Mouse (Mus musculus) forebrain, embryonic 14.5 days (tissue): ENCODE measurements at regions not wholly inside any gene's neighbourhood (a gene's known extent, or its start where the extent isn't known, plus 50 kb on each side); places are given as distances from the start of the nearest gene placed in this dataset.
A peak's percentile ranks its signal among the peaks of the same experiment; 100 is the strongest.

ENCODE experiments used
- ATAC-seq: fragments of 200-750 bp; cut with Nextera tagmentation; 2 replicates; pipeline ENCODE4 v1.8.0; 2017; ENCODE audit warnings: mild to moderate bottlenecking, moderate library complexity
- DNase-seq: peaks from one replicate; pipeline ENCODE4 v3.0.0-alpha.2; 2015; ENCODE audit warnings: low spot score
- H3K27ac ChIP-seq: fragments of 300-500 bp; sonication (generic); 2 replicates; pipeline ENCODE4 v1.5.1; 2014; ENCODE audit warnings: low read depth, mild to moderate bottlenecking, control low read depth, low read length, moderate library complexity
- H3K27me3 ChIP-seq: fragments of 300-500 bp; sonication (generic); replicated peaks from 2 replicates; pipeline ENCODE4 v1.6.1; 2014; ENCODE audit warnings: low read length, control low read depth, mixed read lengths; ENCODE audit not compliant: control insufficient read depth, insufficient read depth
- H3K36me3 ChIP-seq: fragments of 300-500 bp; sonication (generic); 2 replicates; pipeline ENCODE4 v1.6.1; 2014; ENCODE audit warnings: low read length, control low read depth; ENCODE audit not compliant: control insufficient read depth, insufficient read depth
- H3K4me1 ChIP-seq: fragments of 300-500 bp; sonication (generic); 2 replicates; pipeline ENCODE4 v1.6.1; 2014; ENCODE audit warnings: antibody characterized with exemption, low read length, control low read depth; ENCODE audit not compliant: control insufficient read depth, insufficient read depth
- H3K4me2 ChIP-seq: fragments of 300-500 bp; sonication (generic); 2 replicates; pipeline ENCODE4 v1.6.1; 2014; ENCODE audit warnings: mild to moderate bottlenecking, control low read depth, low read length
- H3K4me3 ChIP-seq: fragments of 300-500 bp; sonication (generic); 2 replicates; pipeline ENCODE4 v1.5.1; 2014; ENCODE audit warnings: low read depth, low read length, control low read depth
- H3K9ac ChIP-seq: fragments of 300-500 bp; sonication (generic); 2 replicates; pipeline ENCODE4 v1.6.1; 2014; ENCODE audit warnings: mild to moderate bottlenecking, low read length, control low read depth, moderate library complexity
- H3K9me3 ChIP-seq: fragments of 300-500 bp; sonication (generic); replicated peaks from 2 replicates; pipeline ENCODE4 v1.6.1; 2016; ENCODE audit warnings: low read length, control low read depth, mixed read lengths; ENCODE audit not compliant: control insufficient read depth
- WGBS: fragments of 180-500 bp; shearing (Covaris S2); extraction: QIAGEN DNeasy Blood & Tissue Kit; methylation state at CpG from one replicate; pipeline ENCODE4 v1.1.7; 2014; 5-methylcytosine and 5-hydroxymethylcytosine counted together

- Histone ChIP-seq H3K27me3 (no peaks in the 10 kb centered on the region), H3K27ac (no peak overlapping the region), H3K9me3 (no peaks in the 10 kb centered on the region), H3K4me2 (no peak overlapping the region), H3K36me3 (no peaks in the 10 kb centered on the region), H3K9ac (no peak overlapping the region), H3K4me1 (no peaks in the 10 kb centered on the region), H3K4me3 (no peak overlapping the region)
- 94% methylated on average over 13 of the region's 13 CpGs for WGBS
- ATAC-seq, result no peak
- DNase-seq, result no peak
Measured at GRCm38 (mm10) chr1:125174725-125175124, 260.8 kb downstream of the Actr3 start.

GRCm38 (mm10) chr1:125172474-125172873 lies 263.1 kb downstream of the Actr3 start:
- Histone ChIP-seq H3K4me1 (no peaks in the 10 kb centered on the region), H3K4me3 (no peak overlapping the region), H3K9ac (no peak overlapping the region), H3K9me3 (no peaks in the 10 kb centered on the region), H3K4me2 (no peak overlapping the region), H3K27ac (no peak overlapping the region), H3K36me3 (no peaks in the 10 kb centered on the region), H3K27me3 (no peaks in the 10 kb centered on the region)
- WGBS, result 8% methylated on average over 1 of the region's 1 CpGs
- peak; percentile 8 for DNase-seq
- no peak for ATAC-seq

GRCm38 (mm10) chr1:125165226-125165625 lies 270.3 kb downstream of the Actr3 start:
- 95% methylated on average over 1 of the region's 1 CpGs for WGBS

GRCm38 (mm10) chr1:125158481-125158880 lies 277.0 kb downstream of the Actr3 start:
- H3K4me1 ChIP-seq, result no peaks in the 10 kb centered on the region
- H3K27ac ChIP-seq, result no peak overlapping the region
- ATAC-seq (no peak), DNase-seq (no peak)
- H3K9ac ChIP-seq, result no peak overlapping the region
- H3K36me3 ChIP-seq, result no peaks in the 10 kb centered on the region
- no peaks in the 10 kb centered on the region for H3K9me3 ChIP-seq
- WGBS, result 80% methylated on average over 4 of the region's 4 CpGs
- H3K4me2 ChIP-seq, result no peak overlapping the region
- no peak overlapping the region for H3K4me3 ChIP-seq
- H3K27me3 ChIP-seq, result no peaks in the 10 kb centered on the region

More at GRCm38 (mm10) chr1:125165226-125165625, 270.3 kb downstream of the Actr3 start:
- H3K9ac ChIP-seq, result no peak overlapping the region
- DNase-seq (no peak), ATAC-seq (no peak)
- no peak overlapping the region for H3K27ac ChIP-seq
- H3K4me2 ChIP-seq, result no peak overlapping the region
- H3K4me3 ChIP-seq, result no peak overlapping the region
- no peaks in the 10 kb centered on the region for H3K4me1 ChIP-seq
- H3K9me3 ChIP-seq, result no peaks in the 10 kb centered on the region
- H3K27me3 ChIP-seq, result no peaks in the 10 kb centered on the region
- no peaks in the 10 kb centered on the region for H3K36me3 ChIP-seq

- H3K4me3 ChIP-seq, result no peak overlapping the region
- no peaks in the 10 kb centered on the region for H3K27me3 ChIP-seq
- no peak overlapping the region for H3K27ac ChIP-seq
- no peak overlapping the region for H3K9ac ChIP-seq
- 92% methylated on average over 2 of the region's 2 CpGs for WGBS
- H3K36me3 ChIP-seq, result no peaks in the 10 kb centered on the region
- no peaks in the 10 kb centered on the region for H3K9me3 ChIP-seq
- DNase-seq, result no peak
- no peaks in the 10 kb centered on the region for H3K4me1 ChIP-seq
- ATAC-seq, result no peak
- H3K4me2 ChIP-seq, result no peak overlapping the region
Measured at GRCm38 (mm10) chr1:125156093-125156492, 279.4 kb downstream of the Actr3 start.

- ATAC-seq (no peak), DNase-seq (no peak)
Measured at GRCm38 (mm10) chr1:125149817-125150216, 285.7 kb downstream of the Actr3 start.

GRCm38 (mm10) chr1:125123861-125124260 lies 311.7 kb downstream of the Actr3 start:
- no peaks in the 10 kb centered on the region for H3K4me1 ChIP-seq
- no peak overlapping the region for H3K4me3 ChIP-seq
- H3K27me3 ChIP-seq, result no peaks in the 10 kb centered on the region
- 81% methylated on average over 3 of the region's 3 CpGs for WGBS
- no peak overlapping the region for H3K9ac ChIP-seq
- DNase-seq, result no peak
- H3K27ac ChIP-seq, result no peak overlapping the region
- no peak for ATAC-seq
- H3K4me2 ChIP-seq, result no peak overlapping the region
- H3K9me3 ChIP-seq, result no peaks in the 10 kb centered on the region
- H3K36me3 ChIP-seq, result no peaks in the 10 kb centered on the region

More at GRCm38 (mm10) chr1:125149817-125150216, 285.7 kb downstream of the Actr3 start:
- Histone ChIP-seq H3K4me2 (no peak overlapping the region), H3K27ac (no peak overlapping the region), H3K36me3 (no peaks in the 10 kb centered on the region), H3K9ac (no peak overlapping the region), H3K4me1 (no peaks in the 10 kb centered on the region), H3K27me3 (no peaks in the 10 kb centered on the region), H3K4me3 (no peak overlapping the region), H3K9me3 (no peaks in the 10 kb centered on the region)

- 82% methylated on average over 2 of the region's 2 CpGs for WGBS
- H3K4me1 ChIP-seq, result no peaks in the 10 kb centered on the region
- DNase-seq, result no peak
- no peak overlapping the region for H3K4me2 ChIP-seq
- no peak overlapping the region for H3K9ac ChIP-seq
- no peak for ATAC-seq
- H3K27ac ChIP-seq, result no peak overlapping the region
- no peaks in the 10 kb centered on the region for H3K36me3 ChIP-seq
- H3K4me3 ChIP-seq, result no peak overlapping the region
- H3K27me3 ChIP-seq, result no peaks in the 10 kb centered on the region
- no peaks in the 10 kb centered on the region; the same call in 1 of the 2 replicates for H3K9me3 ChIP-seq
Measured at GRCm38 (mm10) chr1:125100596-125100995, 334.9 kb downstream of the Actr3 start.

GRCm38 (mm10) chr1:125084906-125085305 lies 350.6 kb downstream of the Actr3 start:
- H3K36me3 ChIP-seq, result no peaks in the 10 kb centered on the region
- no peaks in the 10 kb centered on the region for H3K27me3 ChIP-seq
- whole genome bisulfite sequencing, result 85% methylated on average over 4 of the region's 4 CpGs
- H3K4me1 ChIP-seq, result no peaks in the 10 kb centered on the region
- no peak overlapping the region for H3K9ac ChIP-seq
- H3K4me3 ChIP-seq, result no peak overlapping the region
- no peaks in the 10 kb centered on the region for H3K9me3 ChIP-seq
- H3K27ac ChIP-seq, result no peak overlapping the region
- no peak for DNase-seq
- no peak overlapping the region for H3K4me2 ChIP-seq
- ATAC-seq, result no peak
